Mouse (Mus musculus): ENCODE measurements around the gene Olfr1471.
"Not testable (repeated sequence)": the region's sequence is repeated elsewhere in the genome, so short reads cannot be mapped to it uniquely, and the experiment has no call there.

Gene Olfr1471

GRCm38 (mm10) chr19:13443109-13443508 is at the start of gene Olfr1471:
Gene Olfr1471 (plus strand): TSS chr19:13443409.
- DNase-seq: not testable (repeated sequence)

GRCm38 (mm10) chr19:13407549-13407948 is 35.7 kb upstream of the Olfr1471 start, which contains the start of gene Olfr1469:
Gene Olfr1469 (plus strand): TSS chr19:13407849.
- no peak for DNase-seq

- no peak for DNase-seq
Observed at GRCm38 (mm10) chr19:13455986-13456385, 12.8 kb downstream of the Olfr1471 start, which contains the start of gene Olfr1472. Gene Olfr1472 (minus strand): TSS chr19:13456086.

GRCm38 (mm10) chr19:13469265-13469664 is 26.1 kb downstream of the Olfr1471 start, which contains the start of gene Olfr1474:
Gene Olfr1474 (plus strand): TSS chr19:13469565.
- DNase-seq: not testable (repeated sequence)

DNA sequence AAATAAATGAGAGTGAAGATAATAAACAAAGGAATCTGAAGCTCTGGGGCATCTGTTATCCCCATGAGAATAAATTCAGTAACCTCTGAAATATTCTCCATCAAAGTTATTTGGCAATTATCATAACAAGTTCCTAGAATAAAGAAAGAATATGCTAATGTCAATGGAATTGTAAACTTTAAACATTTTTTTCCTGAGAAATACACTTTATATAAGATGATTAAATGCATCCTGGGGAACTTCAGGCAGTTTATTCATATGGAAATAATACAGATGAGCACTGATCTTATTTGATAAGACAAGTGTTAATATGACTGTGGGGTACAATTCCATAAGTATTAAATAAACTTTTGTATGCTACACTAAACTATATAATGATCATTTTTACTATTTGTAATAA is 36.9 kb downstream of the Olfr1471 start, which contains the start of gene Olfr1475:
Gene Olfr1475 (minus strand): TSS at position 101 of the 400 bp plus-strand sequence.
- DNase-seq: no peak

DNA sequence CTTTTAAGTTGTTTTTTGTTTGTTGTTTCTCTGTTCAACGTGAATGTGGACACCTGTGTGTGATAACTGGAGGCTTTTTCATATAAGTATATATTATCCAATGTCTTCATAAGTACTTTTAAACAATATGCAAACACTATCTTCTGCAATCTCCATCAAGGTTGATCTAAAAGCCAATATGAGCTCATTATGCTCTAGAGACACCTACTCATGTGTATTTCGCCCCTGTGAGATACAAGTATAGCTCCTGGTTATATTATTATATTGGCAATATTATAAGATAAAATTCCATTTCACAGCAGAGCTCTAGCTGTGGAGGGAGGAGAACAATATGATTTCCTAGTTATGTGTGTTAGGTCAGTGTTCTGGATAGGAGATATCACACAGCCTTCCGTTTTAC is 57.0 kb downstream of the Olfr1471 start, which contains the start of gene Olfr1477:
Gene Olfr1477 (plus strand): TSS at position 301 of the 400 bp plus-strand sequence.
- DNase-seq: no peak
